Mouse (Mus musculus): Measurements from ENCODE around the gene Tmem117. TPM values are rescaled to one million over a fixed set of nuclear protein-coding genes. Genes with fewer than 3 reads are reported as not detected.

Gene Tmem117
- total and polyA plus RNA-seq, 3 experiments, result not detected

DNA sequence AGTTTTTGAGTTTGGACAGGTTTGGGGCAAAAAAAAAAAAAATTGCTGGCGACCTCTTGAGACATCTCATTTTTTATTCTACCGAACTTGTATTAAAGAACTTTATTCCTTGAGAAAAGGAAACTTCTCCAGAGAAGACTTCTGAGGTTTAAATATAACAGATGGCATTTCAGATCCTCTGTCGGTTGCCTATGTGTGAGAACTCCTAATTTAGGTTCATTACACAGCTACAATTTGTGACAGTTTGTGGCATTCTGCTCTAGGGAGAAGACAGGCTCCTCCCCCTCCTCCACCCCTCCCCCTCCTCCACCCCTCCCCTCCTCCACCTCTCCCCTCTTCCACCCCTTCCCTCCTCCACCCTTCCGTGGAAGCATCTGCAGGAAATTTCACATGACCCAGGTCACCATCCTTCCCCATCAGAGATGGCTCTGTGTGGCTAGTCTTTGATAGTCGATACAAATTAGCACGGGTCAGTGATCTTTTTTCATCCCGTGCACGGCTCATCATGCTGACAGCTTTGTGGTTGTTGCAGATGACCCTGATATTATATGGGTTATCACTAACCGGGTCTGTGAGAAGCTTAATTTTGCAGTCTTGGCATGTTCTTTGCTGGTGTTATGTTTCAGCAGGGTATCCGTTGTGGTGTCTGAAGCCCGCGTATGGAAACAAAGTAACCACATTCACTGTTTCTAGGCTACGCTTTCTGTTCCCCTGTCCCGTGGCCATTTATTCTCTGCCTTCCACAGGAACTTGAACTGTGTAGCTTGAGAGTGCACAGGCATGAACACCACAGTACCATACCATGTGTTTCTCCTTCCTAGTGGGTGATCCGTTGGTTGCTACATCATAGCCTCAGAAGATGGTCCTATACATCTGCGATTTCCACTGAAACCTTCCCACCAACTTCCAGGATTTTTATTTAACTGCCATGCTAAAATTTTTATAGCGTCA lies 147.4 kb downstream of the Tmem117 start:
- no peak overlapping the region for H3K4me3 ChIP-seq (ENCODE audit: control insufficient read depth in 1 of 2, insufficient read depth in 1 of 2, low read depth in 2 of 2, low read length in 2 of 2)
- H3K4me1 ChIP-seq (ENCODE audit: control insufficient read depth in 1 of 2, insufficient read depth in 2 of 2, low read length in 2 of 2), result no peaks in the 10 kb centered on the region
- H3K9ac ChIP-seq (ENCODE audit: control insufficient read depth, low read depth, low read length, poor library complexity, severe bottlenecking), result no peak overlapping the region
- H3K27ac ChIP-seq (ENCODE audit: control insufficient read depth, low read depth, low read length), result no peak overlapping the region
- TF ChIP-seq ZC3H11A (IDR thresholded peaks at IDR 0.05; ENCODE audit: low read depth, low read length), result no peak
- TF ChIP-seq NRF1 (IDR thresholded peaks at IDR 0.05; ENCODE audit: insufficient read depth, low read depth, low read length, poor library complexity, severe bottlenecking), result no peak
- TF ChIP-seq TCF12 (IDR thresholded peaks at IDR 0.05; ENCODE audit: low read depth, low read length), result no peak
- TF ChIP-seq POLR2A (IDR thresholded peaks at IDR 0.05; ENCODE audit: control insufficient read depth in 1 of 2, insufficient read depth in 1 of 2, low read depth in 1 of 2, low read length in 2 of 2, poor library complexity in 1 of 2), result no peak
- no peak for TF ChIP-seq ETS1 (IDR thresholded peaks at IDR 0.05; ENCODE audit: low read depth, low read length)
- no peak for TF ChIP-seq GATA1 (IDR thresholded peaks at IDR 0.05; ENCODE audit: low read depth, low read length)
- TF ChIP-seq POLR2AphosphoS2 (IDR thresholded peaks at IDR 0.05; ENCODE audit: low read length), result no peak
- no peak for TF ChIP-seq UBTF (IDR thresholded peaks at IDR 0.05; ENCODE audit: borderline replicate concordance, insufficient read depth, low read depth, low read length)
- TF ChIP-seq MAZ (IDR thresholded peaks at IDR 0.05; ENCODE audit: low read depth, low read length), result no peak
- no peak for TF ChIP-seq ZNF384 (IDR thresholded peaks at IDR 0.05; ENCODE audit: low read depth, low read length)
- no peak for TF ChIP-seq POLR2AphosphoS5 (IDR thresholded peaks at IDR 0.05; ENCODE audit: borderline replicate concordance, low read depth, low read length)
- TF ChIP-seq JUND (IDR thresholded peaks at IDR 0.05; ENCODE audit: low read depth, low read length), result no peak
- TF ChIP-seq KAT2A (conservative IDR thresholded peaks at IDR 0.05; ENCODE audit: low read depth, low read length), result no peak
- TF ChIP-seq BHLHE40 (IDR thresholded peaks at IDR 0.05; ENCODE audit: borderline replicate concordance, low read depth, low read length), result no peak
- no peak for TF ChIP-seq MYB (IDR thresholded peaks at IDR 0.05; ENCODE audit: low read depth, low read length)
- TF ChIP-seq SMC3 (IDR thresholded peaks at IDR 0.05; ENCODE audit: low read depth, low read length), result no peak
- TF ChIP-seq USF2 (IDR thresholded peaks at IDR 0.05; ENCODE audit: borderline replicate concordance in 1 of 2, insufficient read depth in 1 of 2, low read depth in 1 of 2, low read length in 2 of 2), result no peak
- no peaks in the 10 kb centered on the region for H3K36me3 ChIP-seq (ENCODE audit: control insufficient read depth in 1 of 2, insufficient read depth in 2 of 2, low read length in 2 of 2)
- no peaks in the 10 kb centered on the region for H3K27me3 ChIP-seq (ENCODE audit: control insufficient read depth in 1 of 2, insufficient read depth in 2 of 2, low read length in 2 of 2)
- DNase-seq (ENCODE audit: low read depth, low spot score), result no peak
- no peaks in the 10 kb centered on the region; the same call in 1 of the 2 replicates for H3K9me3 ChIP-seq (replicated peaks; ENCODE audit: insufficient read depth, low read length)
- no peaks in the 10 kb centered on the region for H3K79me2 ChIP-seq (ENCODE audit: control insufficient read depth, insufficient read depth, low read length, poor library complexity)

DNA sequence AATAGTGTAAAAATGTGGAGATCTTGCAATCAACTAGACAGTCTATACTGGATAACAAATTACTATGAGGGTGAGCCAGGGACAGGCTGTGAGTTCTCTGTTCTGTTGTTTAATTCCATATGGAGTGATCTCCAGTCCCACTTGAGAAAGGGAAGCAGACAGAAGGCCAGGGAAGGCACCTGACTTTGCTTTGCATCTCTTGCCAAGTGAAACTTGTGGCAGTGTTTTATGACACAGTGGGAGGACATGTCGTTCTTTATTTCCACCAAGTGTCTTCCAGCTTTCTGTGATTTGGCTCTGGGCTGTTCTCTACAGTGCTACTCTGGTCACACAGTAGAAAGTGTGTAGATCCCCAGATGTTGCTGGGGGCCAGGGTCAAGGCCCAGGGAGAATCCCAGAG lies 152.5 kb downstream of the Tmem117 start:
- H3K27ac ChIP-seq (ENCODE audit: control insufficient read depth, low read depth, low read length), result no peak overlapping the region
- DNase-seq (ENCODE audit: low read depth, low spot score), result no peak
- no peak overlapping the region for H3K9ac ChIP-seq (ENCODE audit: control insufficient read depth, low read depth, low read length, poor library complexity, severe bottlenecking)
- H3K36me3 ChIP-seq (ENCODE audit: control insufficient read depth in 1 of 2, insufficient read depth in 2 of 2, low read length in 2 of 2), result no peaks in the 10 kb centered on the region
- H3K27me3 ChIP-seq (ENCODE audit: control insufficient read depth in 1 of 2, insufficient read depth in 2 of 2, low read length in 2 of 2), result no peaks in the 10 kb centered on the region
- no peaks in the 10 kb centered on the region for H3K4me1 ChIP-seq (ENCODE audit: control insufficient read depth in 1 of 2, insufficient read depth in 2 of 2, low read length in 2 of 2)
- H3K9me3 ChIP-seq (replicated peaks; ENCODE audit: insufficient read depth, low read length), result no peaks in the 10 kb centered on the region; the same call in none of the 2 replicates
- TF ChIP-seq TAL1 (IDR thresholded peaks at IDR 0.05; ENCODE audit: low read length) (no peak), ZMIZ1 (IDR thresholded peaks at IDR 0.05; ENCODE audit: low read depth, low read length) (no peak), CTCF (IDR thresholded peaks at IDR 0.05 in 2 of 3, conservative IDR thresholded peaks at IDR 0.05 in 1 of 3; ENCODE audit: control insufficient read depth in 1 of 3, insufficient read depth in 1 of 3, low read depth in 2 of 3, low read length in 3 of 3, poor library complexity in 1 of 3, severe bottlenecking in 1 of 3) (no peak), POLR2AphosphoS2 (IDR thresholded peaks at IDR 0.05; ENCODE audit: low read length) (no peak), CHD1 (IDR thresholded peaks at IDR 0.05; ENCODE audit: low read depth, low read length) (no peak), RCOR1 (IDR thresholded peaks at IDR 0.05; ENCODE audit: low read depth, low read length) (no peak), CHD2 (IDR thresholded peaks at IDR 0.05; ENCODE audit: low read length) (no peak), BHLHE40 (IDR thresholded peaks at IDR 0.05; ENCODE audit: borderline replicate concordance, low read depth, low read length) (no peak), ZC3H11A (IDR thresholded peaks at IDR 0.05; ENCODE audit: low read depth, low read length) (no peak), MAX (IDR thresholded peaks at IDR 0.05; ENCODE audit: low read length) (no peak), GABPA (IDR thresholded peaks at IDR 0.05; ENCODE audit: low read depth, low read length) (no peak), MYB (IDR thresholded peaks at IDR 0.05; ENCODE audit: low read depth, low read length) (no peak), GATA1 (IDR thresholded peaks at IDR 0.05; ENCODE audit: low read depth, low read length) (no peak), SMC3 (IDR thresholded peaks at IDR 0.05; ENCODE audit: low read depth, low read length) (no peak), RAD21 (IDR thresholded peaks at IDR 0.05; ENCODE audit: low read depth, low read length) (no peak)
- no peak overlapping the region for H3K4me3 ChIP-seq (ENCODE audit: control insufficient read depth in 1 of 2, insufficient read depth in 1 of 2, low read depth in 2 of 2, low read length in 2 of 2)
- no peaks in the 10 kb centered on the region for H3K79me2 ChIP-seq (ENCODE audit: control insufficient read depth, insufficient read depth, low read length, poor library complexity)
